Mouse (Mus musculus) brain, embryonic 14.5 days (tissue): Measurements from ENCODE around the gene Dyrk1a.
A peak's percentile ranks its signal among the peaks of the same experiment; 100 is the strongest.

Experiments used
- CTCF ChIP-seq: fragments of 200-500 bp; IDR thresholded peaks from 2 replicates; pipeline ENCODE4 v1.5.1; 2012; ENCODE audit warnings: inconsistent platforms, mild to moderate bottlenecking, moderate library complexity, borderline replicate concordance; ENCODE audit not compliant: insufficient read depth, insufficient read length; ENCODE audit errors: extremely low read depth
- POLR2A ChIP-seq: fragments of 200-500 bp; IDR thresholded peaks from 2 replicates; pipeline ENCODE4 v1.6.1; 2012; ENCODE audit warnings: mild to moderate bottlenecking, inconsistent platforms, borderline replicate concordance; ENCODE audit not compliant: poor library complexity, insufficient read depth, insufficient read length, severe bottlenecking; ENCODE audit errors: extremely low read depth

DNA sequence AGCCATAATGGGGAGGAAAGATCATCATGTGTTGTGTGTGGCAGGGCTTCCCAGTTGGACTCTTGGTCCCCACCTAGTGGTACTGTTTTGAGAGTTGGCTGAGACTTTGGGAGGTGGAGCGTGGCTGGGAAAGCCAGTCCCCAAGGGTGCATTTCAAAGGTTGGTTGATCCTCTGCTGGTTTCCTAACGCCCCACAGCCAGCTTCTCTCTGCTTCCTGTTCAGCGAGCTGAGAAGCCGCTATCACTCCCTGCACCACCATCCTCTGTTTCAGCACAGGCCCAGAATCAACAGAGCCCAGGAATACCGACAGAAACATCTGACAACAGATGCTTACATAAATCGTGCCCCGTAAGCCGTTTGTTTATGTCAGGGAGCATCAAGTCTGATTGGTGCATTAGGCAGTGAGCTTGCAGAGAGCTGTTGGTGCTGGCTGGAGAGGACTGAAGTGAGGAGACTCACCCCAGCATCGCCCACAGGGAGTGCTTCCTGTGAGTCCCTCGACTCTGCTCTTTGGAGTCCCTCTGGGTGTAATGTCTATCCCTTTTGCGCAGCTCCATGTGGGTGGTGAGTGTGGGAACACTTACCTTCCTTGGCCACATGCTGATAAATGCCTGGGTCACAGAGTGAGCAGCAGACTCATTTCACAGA, 174.2 kb downstream of the Dyrk1a start:
- TF ChIP-seq CTCF (peak; percentile 65; the same call in 1 of the 2 replicates), POLR2A (no peak)
